Mouse (Mus musculus) MEL (cell line): ENCODE measurements at regions not wholly inside any gene's neighbourhood (a gene's known extent, or its start where the extent isn't known, plus 50 kb on each side); places are given as distances from the start of the nearest gene placed in this dataset.
"Not testable (repeated sequence)": the region's sequence is repeated elsewhere in the genome, so short reads cannot be mapped to it uniquely, and the experiment has no call there.

Source experiments
- CTCF ChIP-seq, 3 experiments: IDR thresholded peaks in 2 of 3; conservative IDR thresholded peaks in 1 of 3; 2 replicates each; pipeline ENCODE4 v1.5.1; 2011 to 2012; ENCODE audit warnings: low read length in 3 of 3, low read depth in 2 of 3, mild to moderate bottlenecking in 2 of 3, improper control_type of control experiment in 1 of 3, inconsistent platforms in 1 of 3, mixed read lengths in 1 of 3, moderate library complexity in 1 of 3; ENCODE audit not compliant: control insufficient read depth in 1 of 3, insufficient read depth in 1 of 3, poor library complexity in 1 of 3, severe bottlenecking in 1 of 3
- MAZ ChIP-seq: IDR thresholded peaks from 2 replicates; pipeline ENCODE4 v1.6.1; 2012; ENCODE audit warnings: low read depth, mild to moderate bottlenecking, inconsistent platforms, low read length, improper control_type of control experiment
- MEF2A ChIP-seq: IDR thresholded peaks from 2 replicates; pipeline ENCODE4 v1.6.1; 2014; ENCODE audit warnings: low read depth, mild to moderate bottlenecking, inconsistent platforms, low read length, improper control_type of control experiment; ENCODE audit not compliant: poor library complexity, insufficient replicate concordance, severe bottlenecking; ENCODE audit errors: extremely low read depth
- POLR2A ChIP-seq, 2 experiments: IDR thresholded peaks; 2 replicates each; pipeline ENCODE4 v1.6.1; 2011 to 2012; ENCODE audit warnings: low read length in 2 of 2, mild to moderate bottlenecking in 2 of 2, control low read depth in 1 of 2, improper control_type of control experiment in 1 of 2, low read depth in 1 of 2, moderate library complexity in 1 of 2; ENCODE audit not compliant: control insufficient read depth in 1 of 2, insufficient read depth in 1 of 2, poor library complexity in 1 of 2

DNA sequence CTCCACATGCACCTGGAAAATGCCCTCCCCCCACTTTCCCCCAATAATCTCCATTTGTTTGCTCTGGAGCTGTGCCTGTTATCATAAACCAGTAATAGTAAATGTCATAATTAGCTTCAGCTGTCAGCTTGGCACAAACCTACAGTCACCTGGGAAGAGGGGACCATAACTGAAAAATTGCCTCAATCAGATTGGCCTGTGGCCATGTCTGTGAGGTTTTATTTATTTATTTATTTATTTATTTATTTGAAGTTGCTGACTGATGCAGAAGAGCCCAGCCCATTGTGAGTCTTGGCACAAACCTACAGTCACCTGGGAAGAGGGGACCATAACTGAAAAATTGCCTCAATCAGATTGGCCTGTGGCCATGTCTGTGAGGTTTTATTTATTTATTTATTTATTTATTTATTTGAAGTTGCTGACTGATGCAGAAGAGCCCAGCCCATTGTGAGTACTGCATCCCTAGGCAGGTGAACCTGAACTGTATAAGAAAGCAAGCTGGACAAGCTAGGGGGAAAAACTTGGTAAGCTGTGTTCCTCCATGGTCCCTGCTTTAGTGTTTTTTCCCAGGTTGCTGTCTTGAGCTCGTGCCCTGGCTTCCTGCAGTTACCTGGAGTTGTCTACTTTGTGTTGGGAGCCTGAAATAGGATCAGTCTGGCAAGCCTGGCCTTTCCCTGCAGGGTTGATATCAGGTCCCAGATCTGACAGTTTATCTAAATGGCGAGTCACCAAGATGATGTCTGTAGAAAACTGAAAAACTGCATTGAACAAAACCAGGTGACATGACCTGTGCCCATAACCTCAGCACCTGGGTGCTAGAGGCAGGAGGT is 120.3 kb upstream of the Cobl start:
- not testable (repeated sequence) for TF ChIP-seq POLR2A (IDR thresholded peaks at IDR 0.05; ENCODE audit: control insufficient read depth in 1 of 2, insufficient read depth in 1 of 2, low read depth in 1 of 2, low read length in 2 of 2, poor library complexity in 1 of 2); CTCF (IDR thresholded peaks at IDR 0.05 in 2 of 3, conservative IDR thresholded peaks at IDR 0.05 in 1 of 3; ENCODE audit: control insufficient read depth in 1 of 3, insufficient read depth in 1 of 3, low read depth in 2 of 3, low read length in 3 of 3, poor library complexity in 1 of 3, severe bottlenecking in 1 of 3); MEF2A; MAZ
